Mouse (Mus musculus) cortical plate, adult 2 months (tissue): ENCODE results near the gene D930048N14Rik. TPM values are rescaled to one million over a fixed set of nuclear protein-coding genes. Genes with fewer than 3 reads are reported as not detected.
A peak's percentile ranks its signal among the peaks of the same experiment; 100 is the strongest.

Source experiments
- H3K27ac ChIP-seq: fragments of 200-500 bp; 2 replicates; pipeline ENCODE4 v1.5.1; 2012; ENCODE audit warnings: low read length, control low read depth, inconsistent platforms; ENCODE audit not compliant: insufficient read depth
- H3K4me1 ChIP-seq: fragments of 200-500 bp; 2 replicates; pipeline ENCODE4 v1.6.1; 2011; ENCODE audit warnings: low read length; ENCODE audit not compliant: control insufficient read depth, insufficient read depth
- H3K4me3 ChIP-seq: fragments of 200-500 bp; 2 replicates; pipeline ENCODE4 v1.5.1; 2011; ENCODE audit warnings: mild to moderate bottlenecking, low read length, control low read depth; ENCODE audit not compliant: insufficient read depth
- CTCF ChIP-seq: fragments of 200-500 bp; IDR thresholded peaks from 2 replicates; pipeline ENCODE4 v1.5.1; 2011; ENCODE audit warnings: mild to moderate bottlenecking, control low read depth, low read length; ENCODE audit not compliant: insufficient read depth; ENCODE audit errors: extremely low read depth
- POLR2A ChIP-seq: fragments of 200-500 bp; IDR thresholded peaks from 2 replicates; pipeline ENCODE4 v1.6.1; 2011; ENCODE audit warnings: mild to moderate bottlenecking, low read length, control low read depth; ENCODE audit not compliant: insufficient read depth; ENCODE audit errors: extremely low read depth
- polyA plus RNA-seq: library from polyadenylated mRNA; depleted of rRNA; stranded (reverse); fragments of >200 nt; gene quantifications from 2 replicates; pipeline ENCODE4 v1.2.3, GENCODE M21; 2012

D930048N14Rik gene
- polyA plus RNA-seq, 1 experiment, result 5.3 TPM

DNA sequence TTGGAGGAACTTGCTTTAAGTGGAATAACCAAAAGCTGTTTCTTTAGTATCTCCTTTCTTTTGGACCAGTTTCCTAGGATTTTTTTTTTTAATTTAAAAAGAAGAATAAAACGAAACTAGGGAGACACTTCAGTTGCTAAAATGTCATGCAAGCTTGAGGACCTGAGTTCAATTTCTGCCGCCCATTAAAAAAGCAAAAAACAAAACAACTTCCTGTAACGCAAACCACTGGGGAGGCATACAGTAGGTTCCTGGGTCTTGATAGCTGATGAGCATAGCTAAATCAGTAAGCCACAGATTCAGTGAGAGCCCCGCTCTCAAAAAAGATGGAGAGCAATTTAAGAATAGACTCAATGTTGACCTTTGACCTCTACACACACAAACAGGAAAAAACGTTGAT lies 12.3 kb upstream of the D930048N14Rik start:
- Histone ChIP-seq H3K4me3 (no peak overlapping the region), H3K27ac (no peak overlapping the region), H3K4me1 (0 out of 2 replicates have a peak, but pooled peaks cover 1% of the 10 kb centered on the region)
- no peak for TF ChIP-seq POLR2A
- TF ChIP-seq CTCF, result no peak

DNA sequence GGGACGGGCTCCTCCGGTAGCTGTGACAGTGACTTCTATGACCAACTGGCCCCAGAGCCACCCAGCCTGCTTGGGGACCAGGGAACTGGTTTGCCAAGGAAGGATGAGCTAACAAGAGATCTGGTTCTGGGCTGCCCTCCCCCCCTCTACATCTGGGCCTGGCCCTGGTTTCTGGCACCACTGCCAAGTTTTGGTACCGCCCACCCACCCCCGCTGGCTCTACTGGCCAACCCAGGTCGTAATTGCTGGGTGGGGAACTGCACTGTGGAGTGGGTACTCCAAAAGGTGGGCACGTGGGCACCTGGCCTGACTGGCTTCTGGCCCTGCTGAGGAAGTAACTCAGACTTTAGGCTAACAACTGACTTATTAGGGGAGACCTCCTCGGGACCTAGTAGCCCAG lies 10.0 kb upstream of the D930048N14Rik start:
- TF ChIP-seq CTCF, result no peak
- no peak for TF ChIP-seq POLR2A
- no peak overlapping the region for H3K4me3 ChIP-seq
- no peak overlapping the region for H3K27ac ChIP-seq
- 0 out of 2 replicates have a peak, but pooled peaks cover 1% of the 10 kb centered on the region for H3K4me1 ChIP-seq

DNA sequence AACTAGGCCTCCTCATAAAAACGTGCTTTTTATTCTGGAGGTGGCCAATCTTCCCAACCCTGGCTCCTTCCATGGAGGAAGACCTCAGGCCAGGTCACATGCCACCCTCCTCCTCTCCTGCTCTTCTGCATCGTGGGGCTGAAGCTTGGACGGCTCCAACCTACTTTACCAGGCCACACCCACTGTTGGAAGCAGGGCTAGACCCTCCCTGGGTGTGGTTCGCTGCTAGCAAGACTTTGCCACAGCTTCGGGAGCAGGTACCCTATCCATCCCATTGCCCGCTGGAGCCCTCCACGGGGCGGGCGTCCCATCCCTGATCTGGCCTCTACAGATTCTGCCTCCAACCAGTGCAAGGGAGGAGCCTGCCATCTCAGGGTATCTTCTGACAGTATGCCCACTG lies 7.6 kb upstream of the D930048N14Rik start:
- no peak for TF ChIP-seq CTCF
- TF ChIP-seq POLR2A, result no peak
- no peak overlapping the region for H3K4me3 ChIP-seq
- no peak overlapping the region for H3K27ac ChIP-seq
- peaks cover 2% of the 10 kb centered on the region; the same call in 1 of the 2 replicates for H3K4me1 ChIP-seq

DNA sequence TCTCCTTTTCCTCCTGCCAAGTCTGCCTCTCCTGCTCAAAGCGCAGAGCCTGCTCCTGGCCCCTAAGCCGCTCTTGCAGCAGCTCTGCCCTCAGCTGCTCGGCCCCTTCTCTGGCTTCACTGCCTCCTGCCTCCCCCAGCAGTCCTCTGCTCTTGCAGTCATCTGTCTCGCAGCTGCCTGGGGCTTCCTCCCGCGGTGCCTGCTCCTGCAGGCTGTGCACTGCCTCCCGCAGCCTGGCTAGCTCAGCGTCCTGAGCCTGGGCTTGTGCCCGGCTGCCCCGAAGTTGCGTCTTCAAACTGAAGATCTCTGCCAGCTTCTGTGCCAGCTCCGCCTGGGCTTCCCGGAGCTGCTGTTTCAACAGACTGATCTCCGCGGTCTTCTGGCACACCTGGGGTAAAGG lies 7.0 kb upstream of the D930048N14Rik start:
- TF ChIP-seq CTCF (no peak), POLR2A (no peak)
- peaks cover 2% of the 10 kb centered on the region; the same call in 1 of the 2 replicates for H3K4me1 ChIP-seq
- no peak overlapping the region for H3K27ac ChIP-seq
- H3K4me3 ChIP-seq, result no peak overlapping the region

DNA sequence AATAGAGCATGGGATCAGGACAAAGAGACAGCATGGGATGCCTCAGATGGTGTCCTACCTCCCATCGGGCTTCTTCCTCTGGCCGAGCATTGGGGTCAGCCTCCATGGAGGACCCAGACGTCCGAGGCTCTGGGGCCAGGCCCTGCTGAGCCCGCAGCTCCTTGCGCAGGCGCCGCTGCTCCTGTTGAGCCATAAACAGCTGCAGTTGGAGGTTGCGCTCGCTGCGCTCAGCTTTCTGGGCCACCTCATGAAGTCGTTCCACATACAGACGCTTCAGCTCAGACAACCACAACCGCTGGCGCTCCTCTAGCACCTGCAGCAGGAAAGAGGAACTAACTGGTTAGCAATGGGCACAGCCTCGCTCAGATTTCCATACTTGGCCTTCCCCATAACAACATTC lies 6.5 kb upstream of the D930048N14Rik start:
- no peak overlapping the region for H3K4me3 ChIP-seq
- H3K27ac ChIP-seq, result no peak overlapping the region
- TF ChIP-seq CTCF (no peak), POLR2A (no peak)
- peaks cover 2% of the 10 kb centered on the region; the same call in 1 of the 2 replicates for H3K4me1 ChIP-seq

DNA sequence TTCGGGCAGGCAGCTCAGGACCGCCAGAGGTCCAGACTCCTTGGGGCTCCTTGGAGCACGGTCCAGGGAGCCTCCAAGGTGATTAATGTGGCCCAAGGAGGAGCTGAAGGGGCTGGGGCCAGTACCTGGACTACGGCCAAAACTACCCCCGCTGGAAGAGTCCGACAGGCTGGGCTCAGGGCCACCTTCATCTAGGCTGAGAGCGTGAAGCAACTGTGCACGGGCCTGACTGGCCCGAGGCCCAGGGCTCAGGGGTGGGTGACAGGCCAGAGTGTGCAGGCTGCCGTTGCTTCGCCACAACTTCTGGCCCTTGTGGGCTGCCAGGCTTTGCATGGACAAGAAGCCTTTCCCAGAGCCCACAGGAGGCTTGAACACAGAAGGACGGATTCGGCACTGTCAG lies 5.5 kb upstream of the D930048N14Rik start:
- Histone ChIP-seq H3K4me1 (peaks cover 2% of the 10 kb centered on the region; the same call in 1 of the 2 replicates), H3K27ac (no peak overlapping the region), H3K4me3 (no peak overlapping the region)
- TF ChIP-seq CTCF (no peak), POLR2A (no peak)

DNA sequence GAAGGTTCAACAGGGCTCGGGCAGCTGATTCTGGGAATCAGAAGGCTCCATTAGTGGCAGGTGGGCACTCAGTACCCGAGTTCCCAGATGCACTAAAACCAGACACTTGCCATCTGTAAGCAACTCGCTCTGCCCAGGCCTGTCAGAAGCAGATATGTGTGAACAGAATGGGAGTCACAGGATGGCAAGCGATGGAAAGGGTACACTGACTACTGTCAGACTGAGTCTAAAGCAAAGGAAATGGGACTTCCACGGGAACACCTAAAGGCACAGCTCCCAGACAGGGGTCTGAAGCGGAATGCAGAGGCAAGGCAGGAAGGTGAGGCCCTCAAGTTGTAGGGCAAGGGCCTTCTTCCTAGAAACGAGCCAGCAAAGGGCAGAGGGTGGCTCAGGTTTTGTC lies 4.5 kb upstream of the D930048N14Rik start:
- TF ChIP-seq CTCF (no peak), POLR2A (no peak)
- Histone ChIP-seq H3K4me1 (peaks cover 2% of the 10 kb centered on the region; the same call in 1 of the 2 replicates), H3K4me3 (no peak overlapping the region), H3K27ac (no peak overlapping the region)

DNA sequence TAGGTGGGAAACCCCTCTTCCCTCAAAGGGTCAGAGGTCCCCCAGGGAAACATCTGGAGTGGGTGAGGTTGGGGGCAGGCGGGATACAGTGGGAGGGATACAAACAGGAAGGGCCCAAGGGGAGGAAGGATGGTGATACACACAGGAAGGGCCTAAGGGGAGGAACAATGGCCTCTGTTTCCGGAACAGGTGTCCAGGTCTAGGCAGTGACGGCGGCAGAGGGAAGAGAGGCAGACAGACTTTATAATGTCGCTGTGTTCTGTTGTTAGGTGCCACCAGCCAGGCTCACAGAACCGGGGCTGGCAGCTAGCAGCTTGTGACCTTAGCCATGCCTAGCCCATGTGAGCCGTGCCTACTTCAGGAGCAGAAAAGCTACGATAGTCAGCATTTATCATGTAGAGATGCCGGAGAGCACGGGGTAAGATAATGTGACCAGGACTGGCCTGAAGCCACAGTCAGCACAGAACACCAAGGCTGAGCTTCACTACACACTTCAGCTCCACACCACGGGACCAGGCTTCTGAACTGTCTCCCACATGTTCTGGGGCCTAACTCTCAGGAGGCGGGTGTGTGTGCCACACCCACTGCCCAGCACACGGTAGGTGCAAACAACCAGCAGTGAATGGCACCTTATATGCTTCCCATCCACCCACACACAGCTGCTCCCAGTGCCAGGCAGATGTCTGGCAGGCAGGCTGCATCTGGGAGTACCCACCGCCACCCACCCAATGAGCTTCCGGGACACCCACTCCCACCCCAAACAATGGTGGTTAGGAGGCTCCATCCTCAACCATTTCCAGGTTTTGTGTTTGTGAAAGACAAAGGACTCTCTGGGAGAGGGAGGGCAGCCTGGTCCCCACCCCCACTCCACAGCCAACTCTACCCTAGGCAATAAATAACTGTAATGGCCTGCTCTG lies 3.7 kb upstream of the D930048N14Rik start:
- TF ChIP-seq POLR2A, result no peak
- no peak for TF ChIP-seq CTCF
- Histone ChIP-seq H3K4me1 (peaks cover 2% of the 10 kb centered on the region; the same call in 1 of the 2 replicates), H3K4me3 (no peak overlapping the region), H3K27ac (0 out of 2 replicates have a peak overlapping the region, but pooled peaks have one; percentile 32)

DNA sequence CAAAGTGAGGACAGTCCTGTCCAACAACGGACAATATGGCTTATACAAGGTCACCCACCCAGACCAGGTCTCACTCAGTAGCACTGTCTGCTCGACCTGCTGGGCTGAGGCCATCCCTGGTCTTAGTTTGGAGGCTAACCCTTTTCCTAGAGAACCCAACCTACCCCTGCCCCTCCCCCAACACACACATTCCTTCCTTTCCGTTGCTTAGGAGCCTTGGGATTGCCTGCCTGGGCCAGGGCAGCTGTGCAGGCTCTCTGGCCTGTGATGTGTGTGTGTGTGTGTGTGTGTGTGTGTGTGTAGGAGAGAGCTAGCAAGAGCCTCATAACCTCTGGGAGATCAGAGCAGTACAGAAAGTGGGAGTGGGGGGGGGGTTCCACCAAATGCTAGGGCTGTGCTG lies 2.2 kb upstream of the D930048N14Rik start:
- Histone ChIP-seq H3K4me3 (no peak overlapping the region; the same call in 1 of the 2 replicates), H3K4me1 (peaks cover 2% of the 10 kb centered on the region; the same call in 1 of the 2 replicates), H3K27ac (0 out of 2 replicates have a peak overlapping the region, but pooled peaks have one; percentile 8)
- TF ChIP-seq POLR2A, result no peak
- no peak for TF ChIP-seq CTCF

DNA sequence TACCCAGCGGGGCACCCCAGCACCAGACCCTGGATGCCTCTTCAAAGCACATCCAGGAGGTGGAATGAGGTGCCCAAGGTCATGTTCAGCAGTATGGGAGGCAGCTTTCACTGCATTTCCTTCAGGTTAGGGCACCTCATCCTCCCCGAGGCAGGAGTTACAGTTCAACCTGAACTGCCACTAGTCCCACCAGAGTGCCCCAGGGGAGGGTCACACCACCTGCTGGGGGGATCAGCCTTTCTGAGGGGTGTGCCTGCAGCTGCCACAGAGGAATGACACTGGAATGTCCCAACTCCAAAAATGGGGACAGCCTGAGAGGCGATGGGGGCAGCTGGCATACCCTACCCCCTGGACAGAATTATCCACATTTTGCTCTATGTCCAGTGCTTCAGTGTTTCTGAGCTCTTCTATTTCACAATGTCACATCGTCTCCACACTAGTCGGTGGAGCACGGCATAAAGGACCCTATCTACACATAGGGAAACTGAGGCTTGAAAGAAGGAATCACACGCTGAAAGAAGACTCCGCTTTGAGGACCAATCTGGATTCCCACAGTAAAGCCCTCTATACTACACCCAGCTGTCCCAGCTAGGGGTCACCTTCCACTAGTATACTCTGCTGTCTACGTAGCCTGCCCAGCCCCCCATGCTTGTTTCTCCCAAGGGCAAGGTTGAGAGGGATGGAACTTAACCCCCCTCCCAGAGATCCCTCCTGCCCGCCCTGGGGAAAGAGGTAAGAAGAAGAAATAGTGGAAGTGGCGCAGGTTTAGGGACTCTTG lies 1.5 kb upstream of the D930048N14Rik start:
- Histone ChIP-seq H3K4me1 (peaks cover 2% of the 10 kb centered on the region; the same call in 1 of the 2 replicates), H3K4me3 (peak overlapping the region; percentile 66), H3K27ac (peak overlapping the region; percentile 8; the same call in 1 of the 2 replicates)
- TF ChIP-seq POLR2A (no peak), CTCF (no peak)
